Mouse (Mus musculus) liver, postnatal 0 days (tissue): ENCODE data around the gene Mydgf.
A peak's percentile ranks its signal among the peaks of the same experiment; 100 is the strongest.

ENCODE experiments used
- CTCF ChIP-seq: sonication (generic); IDR thresholded peaks from 2 replicates; pipeline ENCODE4 v1.5.1; 2016; ENCODE audit warnings: antibody characterized with exemption, low read depth
- EP300 ChIP-seq: IDR thresholded peaks from 2 replicates; pipeline ENCODE4 v1.6.1; 2016; ENCODE audit warnings: antibody characterized with exemption, low read depth, mild to moderate bottlenecking

DNA sequence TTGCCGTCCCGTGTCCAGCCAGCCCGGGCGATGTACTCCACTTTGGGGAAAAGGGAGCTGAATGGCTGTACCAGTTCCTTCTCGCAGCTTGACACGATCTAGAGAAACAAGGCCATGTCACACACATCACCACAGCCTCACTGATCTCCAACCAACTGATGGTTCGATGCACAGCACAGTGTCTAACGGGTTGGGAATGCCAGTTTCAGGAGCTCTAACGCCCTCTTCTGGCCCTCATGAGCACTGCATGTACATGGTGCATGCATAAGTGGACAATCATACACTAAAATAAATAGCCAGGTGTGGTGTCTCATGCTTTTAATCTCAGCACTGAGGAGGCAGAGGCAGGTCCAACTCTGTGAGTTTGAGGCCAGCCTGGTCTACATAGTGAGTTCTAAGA is 16.9 kb upstream of the Mydgf start:
- TF ChIP-seq CTCF (peak; percentile 48), EP300 (no peak)
